Mouse (Mus musculus) urinary bladder, postnatal 4 days (tissue): ENCODE measurements at regions not wholly inside any gene's neighbourhood (a gene's known extent, or its start where the extent isn't known, plus 50 kb on each side); places are given as distances from the start of the nearest gene placed in this dataset.

Source experiments
- DNase-seq, 2 experiments: peaks; one replicate each; pipeline ENCODE4 v3.0.0; 2021 to 2022; ENCODE audit warnings: low spot score in 2 of 2

- no peak for DNase-seq
These were observed 2942.3 kb upstream of the Gm7489 start for GRCm38 (mm10) chr15:50942429-50942828.

- DNase-seq = no peak
These were observed 2939.7 kb upstream of the Gm7489 start for GRCm38 (mm10) chr15:50944976-50945375.

GRCm38 (mm10) chr15:50959109-50959508 lies 2925.6 kb upstream of the Gm7489 start:
- no peak for DNase-seq

- no peak for DNase-seq
These were observed 2921.1 kb upstream of the Gm7489 start for GRCm38 (mm10) chr15:50963606-50964005.

GRCm38 (mm10) chr15:50964236-50964635 lies 2920.5 kb upstream of the Gm7489 start:
- DNase-seq = no peak

GRCm38 (mm10) chr15:50967176-50967575 lies 2917.5 kb upstream of the Gm7489 start:
- DNase-seq = no peak

- DNase-seq = no peak
These were observed 2914.1 kb upstream of the Gm7489 start for GRCm38 (mm10) chr15:50970637-50971036.

- no peak for DNase-seq
These were observed 2912.1 kb upstream of the Gm7489 start for GRCm38 (mm10) chr15:50972593-50972992.

GRCm38 (mm10) chr15:50974002-50974754 lies 2910.5 kb upstream of the Gm7489 start:
- no peak for DNase-seq

GRCm38 (mm10) chr15:50989457-50989856 lies 2895.2 kb upstream of the Gm7489 start:
- DNase-seq = no peak

GRCm38 (mm10) chr15:50991667-50992066 lies 2893.0 kb upstream of the Gm7489 start:
- DNase-seq = no peak

- DNase-seq = no peak
These were observed 2892.5 kb upstream of the Gm7489 start for GRCm38 (mm10) chr15:50992246-50992645.

GRCm38 (mm10) chr15:50993121-50993520 lies 2891.6 kb upstream of the Gm7489 start:
- DNase-seq = no peak

- DNase-seq = no peak
These were observed 2889.0 kb upstream of the Gm7489 start for GRCm38 (mm10) chr15:50995688-50996087.

GRCm38 (mm10) chr15:50996296-50996695 lies 2888.4 kb upstream of the Gm7489 start:
- DNase-seq = no peak

GRCm38 (mm10) chr15:50997209-50997763 lies 2887.4 kb upstream of the Gm7489 start:
- DNase-seq = peak; percentile 27 to 75

GRCm38 (mm10) chr15:51038968-51039367 lies 2845.7 kb upstream of the Gm7489 start:
- no peak for DNase-seq

- DNase-seq = no peak
These were observed 2814.2 kb upstream of the Gm7489 start for GRCm38 (mm10) chr15:51070538-51070937.

- peak in 1 of 2 experiments; percentile 64 for DNase-seq
These were observed 2813.5 kb upstream of the Gm7489 start for GRCm38 (mm10) chr15:51071132-51071656.

- no peak for DNase-seq
These were observed 2811.0 kb upstream of the Gm7489 start for GRCm38 (mm10) chr15:51073678-51074077.

- no peak for DNase-seq
These were observed 2810.5 kb upstream of the Gm7489 start for GRCm38 (mm10) chr15:51074196-51074595.

GRCm38 (mm10) chr15:51083677-51084322 lies 2800.9 kb upstream of the Gm7489 start:
- DNase-seq = no peak

GRCm38 (mm10) chr15:51092936-51093335 lies 2791.8 kb upstream of the Gm7489 start:
- no peak for DNase-seq
